Mouse (Mus musculus): ENCODE results near the gene Dgkz.

Gene Dgkz

GRCm38 (mm10) chr2:91934826-91935525, 40.7 kb downstream of the Dgkz start:
- DNase-seq (ENCODE audit: low spot score) = no peak

- DNase-seq (ENCODE audit: low spot score) = no peak
Measured at GRCm38 (mm10) chr2:91934016-91934415, 41.6 kb downstream of the Dgkz start.

- DNase-seq (ENCODE audit: low spot score) = no peak
Measured at GRCm38 (mm10) chr2:91933471-91933870, 42.2 kb downstream of the Dgkz start.

GRCm38 (mm10) chr2:91932737-91933350, 42.8 kb downstream of the Dgkz start:
- no peak for DNase-seq (ENCODE audit: low spot score)

- DNase-seq (ENCODE audit: low spot score) = no peak
Measured at GRCm38 (mm10) chr2:91932160-91932711, 43.4 kb downstream of the Dgkz start, which contains the start of gene Mdk. Mdk (minus strand) TSS chr2:91932297.

GRCm38 (mm10) chr2:91931328-91932159, 44.1 kb downstream of the Dgkz start:
- no peak for DNase-seq (ENCODE audit: low spot score)

- no peak for DNase-seq (ENCODE audit: low spot score)
Measured at GRCm38 (mm10) chr2:91930761-91931291, 44.8 kb downstream of the Dgkz start.

- no peak for DNase-seq (ENCODE audit: low spot score)
Measured at GRCm38 (mm10) chr2:91929936-91930335, 45.7 kb downstream of the Dgkz start.

GRCm38 (mm10) chr2:91929455-91929854, 46.2 kb downstream of the Dgkz start:
- no peak for DNase-seq (ENCODE audit: low spot score)

- no peak for DNase-seq (ENCODE audit: low spot score)
Measured at GRCm38 (mm10) chr2:91928534-91929350, 46.9 kb downstream of the Dgkz start.

GRCm38 (mm10) chr2:91927826-91928533, 47.7 kb downstream of the Dgkz start:
- peak; percentile 73 for DNase-seq (ENCODE audit: low spot score)

GRCm38 (mm10) chr2:91926949-91927348, 48.7 kb downstream of the Dgkz start, which contains the start of gene Chrm4:
Chrm4 (plus strand) TSS chr2:91927249.
- DNase-seq (ENCODE audit: low spot score) = no peak

GRCm38 (mm10) chr2:91925442-91925841, 50.2 kb downstream of the Dgkz start:
- DNase-seq (ENCODE audit: low spot score) = no peak

- no peak for DNase-seq (ENCODE audit: low spot score)
Measured at GRCm38 (mm10) chr2:91924726-91925125, 50.9 kb downstream of the Dgkz start.

GRCm38 (mm10) chr2:91923415-91924337, 52.0 kb downstream of the Dgkz start:
- DNase-seq (ENCODE audit: low spot score) = peak; percentile 72

GRCm38 (mm10) chr2:91922586-91923414, 52.9 kb downstream of the Dgkz start:
- DNase-seq (ENCODE audit: low spot score) = no peak

- no peak for DNase-seq (ENCODE audit: low spot score)
Measured at GRCm38 (mm10) chr2:91921790-91922570, 53.7 kb downstream of the Dgkz start.
